13 mouse cellular contexts compared by ENCODE assay signal in the genomic region with DNA sequence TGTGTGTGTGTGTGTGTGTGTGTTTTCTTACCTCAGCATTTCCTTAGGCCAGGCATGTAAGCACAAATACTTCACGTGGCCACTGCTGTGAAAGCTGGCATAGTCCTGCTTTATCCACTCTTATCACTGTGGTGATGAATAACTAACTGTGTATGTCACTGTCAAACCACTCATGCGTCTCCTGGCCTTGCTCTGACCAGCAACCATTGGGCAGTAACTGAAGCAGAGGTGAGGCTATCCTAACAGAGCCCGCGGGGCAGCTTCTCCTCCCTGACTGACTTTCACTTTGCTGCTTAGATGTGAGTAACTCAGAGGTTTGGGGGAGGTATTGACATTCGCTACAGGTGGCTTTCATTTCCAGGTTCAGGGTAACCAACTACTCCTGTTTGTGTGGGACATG.
DNase-seq lines count a peak whose midpoint lies in the region; ATAC-seq and TF ChIP-seq lines count a peak whose summit lies in the region.
"Had no signal": no experiment of that assay in that cellular context is flagged by ENCODE, and none has a peak within 500 bp of the region (broad histone marks: within the 10 kb centered on the region; RNA-seq: fewer than 3 reads in every experiment).

No protein-coding gene starts in this region.

- no peaks in the 10 kb centered on the region for H3K9me3 ChIP-seq in heart, embryonic 15.5 days (replicated peaks)
- no peaks in the 10 kb centered on the region for H3K9me3 ChIP-seq in kidney, embryonic 16.5 days (ENCODE audit: low read length)
- no peaks in the 10 kb centered on the region for H3K9me3 ChIP-seq in forebrain, postnatal 0 days (ENCODE audit: low read length)
- H3K9me3 ChIP-seq: embryonic facial prominence, embryonic 10.5 days; forebrain, embryonic 10.5 days; megakaryocyte, embryonic 14.5 days had no signal

- no peak overlapping the region for H3K4me3 ChIP-seq in heart, embryonic 15.5 days
- H3K4me3 ChIP-seq in kidney, embryonic 16.5 days (ENCODE audit: low read length): no peak overlapping the region
- H3K4me3 ChIP-seq in forebrain, postnatal 0 days (ENCODE audit: low read depth, low read length): no peak overlapping the region
- no peak overlapping the region for H3K4me3 ChIP-seq in left cerebral cortex, adult 2 months
- H3K4me3 ChIP-seq: embryonic facial prominence, embryonic 10.5 days; forebrain, embryonic 10.5 days; megakaryocyte, embryonic 14.5 days had no signal

- no peaks in the 10 kb centered on the region for H3K36me3 ChIP-seq in heart, embryonic 15.5 days
- H3K36me3 ChIP-seq in kidney, embryonic 16.5 days (ENCODE audit: insufficient read depth, low read length): no peaks in the 10 kb centered on the region
- H3K36me3 ChIP-seq in forebrain, postnatal 0 days (ENCODE audit: insufficient read depth): no peaks in the 10 kb centered on the region
- H3K36me3 ChIP-seq: embryonic facial prominence, embryonic 10.5 days; forebrain, embryonic 10.5 days had no signal

- intact Hi-C loops in heart, postnatal 14 days (cut with DNase I): loop anchor here (5.0 kb wide), 1 partner anchor 118 kb away; no protein-coding TSS in a partner anchor
- intact Hi-C loops in left cerebral cortex, adult 2 months (cut with DNase I): loop anchor here (5.0 kb wide), 1 partner anchor 488 kb away; no protein-coding TSS in a partner anchor

- peaks cover 62% of the 10 kb centered on the region for H3K4me1 ChIP-seq in heart, embryonic 15.5 days (replicated peaks)
- H3K4me1 ChIP-seq in kidney, embryonic 16.5 days (ENCODE audit: insufficient read depth, low read length): peaks cover 18% of the 10 kb centered on the region
- H3K4me1 ChIP-seq in forebrain, postnatal 0 days (ENCODE audit: insufficient read depth): peaks cover 6% of the 10 kb centered on the region; the same call in 1 of the 2 replicates
- H3K4me1 ChIP-seq: megakaryocyte, embryonic 14.5 days had no signal

- no peak overlapping the region for H3K4me2 ChIP-seq in heart, embryonic 15.5 days
- peak overlapping the region; percentile 25 for H3K4me2 ChIP-seq in kidney, embryonic 16.5 days (replicated peaks; ENCODE audit: low read depth, low read length)
- no peak overlapping the region for H3K4me2 ChIP-seq in forebrain, postnatal 0 days (ENCODE audit: low read depth)

- no peak for ATAC-seq in heart, embryonic 15.5 days (replicated peaks; ENCODE audit: insufficient number of reproducible peaks, insufficient read depth, low FRiP score, low read depth)
- peak; percentile 89 for ATAC-seq in kidney, embryonic 16.5 days (ENCODE audit: low FRiP score, low TSS enrichment)
- no peak for ATAC-seq in forebrain, postnatal 0 days

- H3K27me3 ChIP-seq in heart, embryonic 15.5 days: no peaks in the 10 kb centered on the region
- H3K27me3 ChIP-seq in kidney, embryonic 16.5 days (ENCODE audit: insufficient read depth, low read length): no peaks in the 10 kb centered on the region
- no peaks in the 10 kb centered on the region for H3K27me3 ChIP-seq in forebrain, postnatal 0 days (ENCODE audit: insufficient read depth, low read length)

- TF ChIP-seq CTCF in forebrain, postnatal 0 days (IDR thresholded peaks at IDR 0.05; ENCODE audit: low read depth): no peak
- no peak for TF ChIP-seq CTCF in left cerebral cortex, adult 2 months (IDR thresholded peaks at IDR 0.05)

- H3K9ac ChIP-seq in heart, embryonic 15.5 days: no peak overlapping the region
- 0 out of 2 replicates have a peak overlapping the region, but pooled peaks have one; percentile 20 for H3K9ac ChIP-seq in kidney, embryonic 16.5 days (replicated peaks; ENCODE audit: low read length)
- no peak overlapping the region for H3K9ac ChIP-seq in forebrain, postnatal 0 days

- H3K27ac ChIP-seq in heart, embryonic 15.5 days: 0 out of 2 replicates have a peak overlapping the region, but pooled peaks have one; percentile 22
- peak overlapping the region; percentile 47 for H3K27ac ChIP-seq in kidney, embryonic 16.5 days (ENCODE audit: low read length)
- H3K27ac ChIP-seq in forebrain, postnatal 0 days (ENCODE audit: low read depth, low read length): no peak overlapping the region
- no peak overlapping the region for H3K27ac ChIP-seq in left cerebral cortex, adult 2 months
- H3K27ac ChIP-seq: embryonic facial prominence, embryonic 10.5 days; forebrain, embryonic 10.5 days had no signal

- WGBS in heart, embryonic 15.5 days: 43% methylated on average over 5 of the region's 5 CpGs
- WGBS in kidney, embryonic 16.5 days: 20% methylated on average over 5 of the region's 5 CpGs
- 77% methylated on average over 5 of the region's 5 CpGs for WGBS in forebrain, postnatal 0 days

- DNase-seq in heart, postnatal 14 days: no peak
- DNase-seq in A20 (ENCODE audit: low read depth, low spot score): peak; percentile 14
- peak; percentile 42 for DNase-seq in adrenal gland, postnatal 10 days
- no peak for DNase-seq in layer of hippocampus, adult 9-10 months (ENCODE audit: low spot score)
- DNase-seq in forebrain, postnatal 0 days: no peak
- DNase-seq in left cerebral cortex, adult 2 months (ENCODE audit: extremely low spot score in 1 of 2, low spot score in 2 of 2): no peak
- DNase-seq: cerebellum, adult 9-10 months; thymus, postnatal 25 days had no signal

Comparison
In these comparisons a context has a peak if more than half of its experiments do, and no peak if none do; other contexts are left out.
1. H3K27ac ChIP-seq: peak in heart, embryonic 15.5 days (single experiment) and kidney, embryonic 16.5 days (single experiment); none in forebrain, postnatal 0 days (single experiment) and left cerebral cortex, adult 2 months (single experiment).
2. DNase-seq: peak in A20 (single experiment) and adrenal gland, postnatal 10 days (single experiment); none in heart, postnatal 14 days (0 of 2), layer of hippocampus, adult 9-10 months (single experiment), forebrain, postnatal 0 days (single experiment) and left cerebral cortex, adult 2 months (0 of 2).